Mouse (Mus musculus) CH12.LX (cell line): ENCODE measurements around the gene Cyp2e1.

Experiments used
- BHLHE40 ChIP-seq: IDR thresholded peaks from 2 replicates; pipeline ENCODE4 v1.6.1; 2011; ENCODE audit warnings: mild to moderate bottlenecking, low read depth, low read length, improper control_type of control experiment
- CTCF ChIP-seq, 2 experiments: IDR thresholded peaks in 1 of 2; conservative IDR thresholded peaks in 1 of 2; 2 replicates each; pipeline ENCODE4 v1.5.1; 2011 to 2012; ENCODE audit warnings: low read depth in 2 of 2, low read length in 2 of 2, improper control_type of control experiment in 1 of 2, inconsistent platforms in 1 of 2, mild to moderate bottlenecking in 1 of 2, moderate library complexity in 1 of 2
- ELF1 ChIP-seq: IDR thresholded peaks from 2 replicates; pipeline ENCODE4 v1.6.1; 2014; ENCODE audit warnings: low read depth, mild to moderate bottlenecking, inconsistent platforms, low read length, improper control_type of control experiment
- JUND ChIP-seq: conservative IDR thresholded peaks from 2 replicates; pipeline ENCODE4 v1.6.1; 2011; ENCODE audit warnings: low read depth, low read length, improper control_type of control experiment
- MAFK ChIP-seq: IDR thresholded peaks from 2 replicates; pipeline ENCODE4 v1.6.1; 2011; ENCODE audit warnings: low read length, improper control_type of control experiment; ENCODE audit not compliant: insufficient replicate concordance
- MAX ChIP-seq: IDR thresholded peaks from 2 replicates; pipeline ENCODE4 v1.6.1; 2011; ENCODE audit warnings: low read length, improper control_type of control experiment
- MAZ ChIP-seq: IDR thresholded peaks from 2 replicates; pipeline ENCODE4 v1.6.1; 2012; ENCODE audit warnings: low read depth, mild to moderate bottlenecking, inconsistent platforms, low read length, improper control_type of control experiment, moderate library complexity
- NRF1 ChIP-seq: IDR thresholded peaks from 2 replicates; pipeline ENCODE4 v1.6.1; 2014; ENCODE audit warnings: low read depth, mild to moderate bottlenecking, inconsistent platforms, low read length, improper control_type of control experiment, moderate library complexity
- POLR2A ChIP-seq: IDR thresholded peaks from 2 replicates; pipeline ENCODE4 v1.6.1; 2011; ENCODE audit warnings: low read depth, mild to moderate bottlenecking, improper control_type of control experiment, low read length
- TBP ChIP-seq: conservative IDR thresholded peaks from 2 replicates; pipeline ENCODE4 v1.6.1; 2011; ENCODE audit warnings: low read depth, low read length, improper control_type of control experiment
- USF1 ChIP-seq: IDR thresholded peaks from 2 replicates; pipeline ENCODE4 v1.6.1; 2014; ENCODE audit warnings: low read depth, mild to moderate bottlenecking, inconsistent platforms, low read length, improper control_type of control experiment
- ZC3H11A ChIP-seq: IDR thresholded peaks from 2 replicates; pipeline ENCODE4 v1.6.1; 2012; ENCODE audit warnings: low read depth, mild to moderate bottlenecking, inconsistent platforms, low read length, improper control_type of control experiment

- no peak for TF ChIP-seq CTCF (conservative IDR thresholded peaks at IDR 0.05 in 1 of 2, IDR thresholded peaks at IDR 0.05 in 1 of 2; ENCODE audit: low read depth in 2 of 2, low read length in 2 of 2)
- no peak for TF ChIP-seq USF1
- TF ChIP-seq NRF1 = no peak
- TF ChIP-seq JUND = no peak
- TF ChIP-seq ZC3H11A = no peak
- TF ChIP-seq POLR2A = no peak
- no peak for TF ChIP-seq TBP
- no peak for TF ChIP-seq MAFK
- no peak for TF ChIP-seq ELF1
- no peak for TF ChIP-seq MAZ
- no peak for TF ChIP-seq MAX
- TF ChIP-seq BHLHE40 = no peak
These were observed 30.0 kb downstream of the Cyp2e1 start for GRCm38 (mm10) chr7:140793541-140793940.
